Mouse (Mus musculus): Measurements from ENCODE around the gene Ahcyl2. TPM values are rescaled to one million over a fixed set of nuclear protein-coding genes. Genes with fewer than 3 reads are reported as not detected.
"Not testable (repeated sequence)": the region's sequence is repeated elsewhere in the genome, so short reads cannot be mapped to it uniquely, and the experiment has no call there.

Gene Ahcyl2
- polyA plus RNA-seq, 1 experiment from 2014 or later = 7.9 TPM

DNA sequence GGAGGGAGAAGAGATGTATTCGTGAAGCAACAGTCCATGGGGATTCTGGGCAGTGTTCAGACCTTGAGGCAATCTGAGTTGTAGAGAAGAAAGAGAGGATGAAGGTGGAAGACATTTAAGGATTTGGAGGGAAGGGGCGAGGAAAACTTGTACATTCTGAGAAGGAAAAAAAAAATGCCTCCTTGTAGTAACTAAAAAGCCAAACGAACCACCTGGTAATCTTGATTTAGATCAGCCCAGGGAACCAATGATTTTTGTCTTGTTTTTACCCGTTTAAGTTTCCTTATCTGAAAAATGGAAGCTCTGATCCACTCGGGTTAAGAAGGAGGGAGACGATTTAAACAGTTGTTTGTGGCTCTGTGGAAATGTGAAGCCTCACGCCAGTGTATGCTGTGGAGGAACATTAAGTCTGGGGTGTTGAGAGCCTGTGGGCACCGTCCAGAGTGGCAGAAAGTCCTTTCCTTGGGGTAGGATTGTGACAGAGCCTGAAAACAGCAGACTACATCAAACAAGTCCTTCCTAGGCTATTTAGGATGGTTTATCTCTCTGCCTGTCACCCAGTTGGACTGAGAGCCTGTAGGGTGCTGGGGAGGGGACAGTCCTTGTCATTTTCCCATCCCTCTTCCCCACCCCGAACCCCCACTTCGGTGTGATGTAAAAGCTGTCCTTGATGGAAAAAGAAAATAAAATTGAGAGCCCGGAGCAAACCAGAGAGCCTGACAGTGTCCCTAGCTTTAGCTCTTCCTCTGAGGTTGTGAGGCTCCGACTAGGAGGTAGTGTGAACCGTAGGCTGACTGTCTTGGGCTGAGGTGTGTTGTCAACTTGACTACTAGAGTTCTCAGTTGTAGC, 31.0 kb upstream of the Ahcyl2 start:
- H3K27me3 ChIP-seq (ENCODE audit: control insufficient read depth, insufficient read depth, low read depth, low read length) = no peaks in the 10 kb centered on the region
- H3K36me3 ChIP-seq (ENCODE audit: control insufficient read depth, insufficient read depth, low read length) = peaks cover 7% of the 10 kb centered on the region; the same call in 1 of the 2 replicates
- H3K4me1 ChIP-seq (replicated peaks; ENCODE audit: control insufficient read depth, insufficient read depth, low read length) = peaks cover 15% of the 10 kb centered on the region
- no peaks in the 10 kb centered on the region for H3K9me3 ChIP-seq (ENCODE audit: control insufficient read depth, low read length)
- peak overlapping the region; percentile 100 for H3K9ac ChIP-seq (ENCODE audit: low read length)
- H3K27ac ChIP-seq (ENCODE audit: low read length) = peak overlapping the region; percentile 97
- peak overlapping the region; percentile 80 for H3K4me2 ChIP-seq (ENCODE audit: low read depth, low read length)
- ATAC-seq (ENCODE audit: low read depth) = no peak
- H3K4me3 ChIP-seq (ENCODE audit: low read length) = peak overlapping the region; percentile 91
- 6% methylated on average over 13 of the region's 13 CpGs for WGBS

DNA sequence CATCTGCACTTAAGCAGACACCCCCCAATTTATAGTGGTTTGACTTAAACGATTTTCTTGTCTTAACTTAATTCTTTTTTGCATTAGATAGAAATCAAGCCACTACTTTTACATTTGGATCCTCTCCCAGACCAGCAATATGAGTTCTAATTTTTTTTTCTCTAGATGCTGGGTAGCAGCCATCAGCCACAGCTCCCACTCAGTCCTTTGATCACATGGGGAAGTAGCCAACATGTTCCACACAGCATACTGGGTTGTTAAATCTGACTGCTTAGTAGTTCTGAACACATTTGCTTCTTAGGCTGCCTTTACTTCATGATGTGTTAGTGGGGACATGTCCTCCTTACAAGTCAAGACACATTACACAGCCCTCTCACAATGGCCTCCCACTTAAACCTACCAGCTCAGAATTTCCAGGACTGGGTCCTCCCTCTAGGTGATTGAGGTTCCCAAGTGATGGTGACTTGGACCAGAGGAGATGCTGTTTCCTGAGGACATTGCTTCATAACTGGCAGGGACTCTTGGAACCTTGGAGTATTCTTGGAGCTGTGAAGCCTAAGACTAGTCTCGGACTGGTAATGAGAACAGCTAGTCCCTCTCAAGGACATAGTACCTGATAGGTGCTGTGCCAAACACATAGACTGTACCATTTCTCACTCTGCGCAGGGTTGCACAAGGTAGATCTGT, 16.2 kb upstream of the Ahcyl2 start:
- peaks cover 3% of the 10 kb centered on the region; the same call in 1 of the 2 replicates for H3K4me1 ChIP-seq (replicated peaks; ENCODE audit: control insufficient read depth, insufficient read depth, low read length)
- ATAC-seq (ENCODE audit: low read depth) = peak; percentile 35; the same call in 1 of the 2 replicates
- no peaks in the 10 kb centered on the region for H3K27me3 ChIP-seq (ENCODE audit: control insufficient read depth, insufficient read depth, low read depth, low read length)
- H3K4me2 ChIP-seq (ENCODE audit: low read depth, low read length) = no peak overlapping the region
- no peak overlapping the region for H3K27ac ChIP-seq (ENCODE audit: low read length)
- H3K9me3 ChIP-seq (ENCODE audit: control insufficient read depth, low read length) = peaks cover 9% of the 10 kb centered on the region
- H3K4me3 ChIP-seq (ENCODE audit: low read length) = no peak overlapping the region
- peaks cover 8% of the 10 kb centered on the region; the same call in 1 of the 2 replicates for H3K36me3 ChIP-seq (ENCODE audit: control insufficient read depth, insufficient read depth, low read length)
- 81% methylated on average over 3 of the region's 3 CpGs for WGBS
- H3K9ac ChIP-seq (ENCODE audit: low read length) = no peak overlapping the region

- H3K4me1 ChIP-seq (replicated peaks; ENCODE audit: control insufficient read depth, insufficient read depth, low read length) = peaks cover 3% of the 10 kb centered on the region; the same call in 1 of the 2 replicates
Measured at GRCm38 (mm10) chr6:29753336-29753735, 14.5 kb upstream of the Ahcyl2 start.

DNA sequence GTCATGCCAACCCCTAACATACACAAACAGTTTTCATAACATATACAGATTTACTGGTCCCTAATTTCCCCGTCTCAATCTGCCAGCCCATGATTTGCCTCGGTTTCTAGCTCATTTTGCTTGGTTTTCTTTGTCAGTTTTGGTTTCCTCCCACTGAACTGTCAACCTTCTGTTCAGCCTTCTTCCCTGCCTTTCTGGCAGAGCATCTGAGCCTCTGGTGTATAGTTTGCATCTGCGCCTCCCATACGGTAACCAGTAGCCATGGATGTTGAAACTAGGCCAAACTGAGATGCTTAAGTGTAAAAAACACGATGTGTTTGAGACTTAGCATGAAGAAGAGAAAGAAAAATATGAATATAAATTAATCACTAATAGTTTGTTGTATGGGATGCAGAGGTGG, 11.8 kb upstream of the Ahcyl2 start:
- peaks cover 3% of the 10 kb centered on the region; the same call in 1 of the 2 replicates for H3K4me1 ChIP-seq (replicated peaks; ENCODE audit: control insufficient read depth, insufficient read depth, low read length)
- no peak overlapping the region for H3K9ac ChIP-seq (ENCODE audit: low read length)
- no peak overlapping the region for H3K27ac ChIP-seq (ENCODE audit: low read length)
- H3K36me3 ChIP-seq (ENCODE audit: control insufficient read depth, insufficient read depth, low read length) = peaks cover 19% of the 10 kb centered on the region
- H3K4me3 ChIP-seq (ENCODE audit: low read length) = no peak overlapping the region
- H3K27me3 ChIP-seq (ENCODE audit: control insufficient read depth, insufficient read depth, low read depth, low read length) = no peaks in the 10 kb centered on the region
- no peak for ATAC-seq (ENCODE audit: low read depth)
- H3K9me3 ChIP-seq (ENCODE audit: control insufficient read depth, low read length) = no peaks in the 10 kb centered on the region
- 69% methylated on average over 5 of the region's 5 CpGs for WGBS
- no peak overlapping the region for H3K4me2 ChIP-seq (ENCODE audit: low read depth, low read length)

More at GRCm38 (mm10) chr6:29753336-29753735, 14.5 kb upstream of the Ahcyl2 start:
- Histone ChIP-seq H3K27ac (ENCODE audit: low read length) (no peak overlapping the region), H3K4me2 (ENCODE audit: low read depth, low read length) (no peak overlapping the region), H3K27me3 (ENCODE audit: control insufficient read depth, insufficient read depth, low read depth, low read length) (no peaks in the 10 kb centered on the region), H3K9me3 (ENCODE audit: control insufficient read depth, low read length) (peaks cover 5% of the 10 kb centered on the region), H3K4me3 (ENCODE audit: low read length) (no peak overlapping the region), H3K9ac (ENCODE audit: low read length) (no peak overlapping the region), H3K36me3 (ENCODE audit: control insufficient read depth, insufficient read depth, low read length) (peaks cover 12% of the 10 kb centered on the region)
- 86% methylated on average over 11 of the region's 11 CpGs for WGBS
- ATAC-seq (ENCODE audit: low read depth) = no peak

GRCm38 (mm10) chr6:29756476-29756875, 11.3 kb upstream of the Ahcyl2 start:
- ATAC-seq (ENCODE audit: low read depth) = no peak
- H3K4me1 ChIP-seq (replicated peaks; ENCODE audit: control insufficient read depth, insufficient read depth, low read length) = peaks cover 3% of the 10 kb centered on the region; the same call in 1 of the 2 replicates
- no peak overlapping the region for H3K9ac ChIP-seq (ENCODE audit: low read length)
- H3K36me3 ChIP-seq (ENCODE audit: control insufficient read depth, insufficient read depth, low read length) = peaks cover 22% of the 10 kb centered on the region
- H3K9me3 ChIP-seq (ENCODE audit: control insufficient read depth, low read length) = no peaks in the 10 kb centered on the region
- H3K27ac ChIP-seq (ENCODE audit: low read length) = no peak overlapping the region
- no peaks in the 10 kb centered on the region for H3K27me3 ChIP-seq (ENCODE audit: control insufficient read depth, insufficient read depth, low read depth, low read length)
- no peak overlapping the region for H3K4me2 ChIP-seq (ENCODE audit: low read depth, low read length)
- 85% methylated on average over 4 of the region's 4 CpGs for WGBS
- H3K4me3 ChIP-seq (ENCODE audit: low read length) = no peak overlapping the region

DNA sequence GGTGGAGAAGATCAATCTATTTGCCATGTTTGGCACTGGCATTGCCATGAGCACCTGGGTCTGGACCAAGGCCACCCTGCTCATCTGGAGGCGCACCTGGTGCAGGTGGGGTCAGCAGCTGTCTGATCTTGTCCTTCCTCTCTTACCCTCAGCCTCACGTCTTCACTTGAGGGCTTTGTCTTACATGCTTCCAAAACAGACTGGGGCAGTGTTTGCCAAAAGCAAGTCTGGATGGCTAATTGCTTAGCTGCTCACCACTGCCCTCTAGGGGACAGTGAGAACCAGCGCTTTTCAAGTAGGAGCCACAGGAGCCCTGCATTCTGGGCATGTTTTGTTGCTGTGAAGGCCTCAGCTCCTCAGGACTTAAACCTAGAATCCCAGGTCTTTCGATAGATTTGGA, 9.4 kb upstream of the Ahcyl2 start:
- H3K9me3 ChIP-seq (ENCODE audit: control insufficient read depth, low read length) = no peaks in the 10 kb centered on the region
- no peaks in the 10 kb centered on the region for H3K27me3 ChIP-seq (ENCODE audit: control insufficient read depth, insufficient read depth, low read depth, low read length)
- 38% methylated on average over 4 of the region's 4 CpGs for WGBS
- H3K4me1 ChIP-seq (replicated peaks; ENCODE audit: control insufficient read depth, insufficient read depth, low read length) = no peaks in the 10 kb centered on the region
- no peak overlapping the region for H3K27ac ChIP-seq (ENCODE audit: low read length)
- no peak overlapping the region for H3K4me2 ChIP-seq (ENCODE audit: low read depth, low read length)
- ATAC-seq (ENCODE audit: low read depth) = peak; percentile 35; the same call in 1 of the 2 replicates
- H3K9ac ChIP-seq (ENCODE audit: low read length) = no peak overlapping the region
- H3K36me3 ChIP-seq (ENCODE audit: control insufficient read depth, insufficient read depth, low read length) = peaks cover 19% of the 10 kb centered on the region
- H3K4me3 ChIP-seq (ENCODE audit: low read length) = no peak overlapping the region

DNA sequence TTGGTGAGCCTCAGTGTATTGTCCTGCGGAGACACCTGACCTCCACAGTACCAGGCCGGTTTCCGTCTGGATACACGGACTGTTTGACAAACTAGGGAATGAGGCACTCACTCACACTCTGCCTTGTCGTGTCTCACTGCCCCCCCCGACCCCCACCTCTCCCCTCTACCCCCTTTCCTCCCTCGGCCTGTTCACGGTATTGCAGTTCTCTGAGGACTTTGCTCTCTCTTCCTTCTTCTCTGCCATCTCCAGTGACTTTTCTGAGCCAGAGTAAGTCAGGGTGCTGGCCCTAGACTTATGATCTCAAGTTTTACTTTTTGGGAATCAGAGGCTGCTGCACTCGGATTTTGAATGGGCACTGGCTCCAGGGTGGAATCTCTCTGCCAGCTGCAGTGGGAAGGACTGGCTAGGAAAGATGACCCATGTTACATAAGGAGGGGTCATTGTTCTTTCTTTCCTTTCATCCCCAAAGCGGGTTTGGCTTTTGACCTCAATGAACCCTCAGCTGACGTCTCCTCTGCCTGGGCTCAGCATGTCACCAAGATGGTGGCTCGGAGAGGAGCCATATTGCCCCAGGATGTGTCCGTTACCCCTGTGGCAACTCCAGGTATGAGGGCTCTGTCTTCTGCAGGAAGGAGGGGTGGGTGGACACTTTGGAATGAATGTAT, 8.7 kb upstream of the Ahcyl2 start:
- Histone ChIP-seq H3K27ac (ENCODE audit: low read length) (no peak overlapping the region), H3K9me3 (ENCODE audit: control insufficient read depth, low read length) (no peaks in the 10 kb centered on the region), H3K27me3 (ENCODE audit: control insufficient read depth, insufficient read depth, low read depth, low read length) (no peaks in the 10 kb centered on the region), H3K4me3 (ENCODE audit: low read length) (no peak overlapping the region), H3K36me3 (ENCODE audit: control insufficient read depth, insufficient read depth, low read length) (peaks cover 19% of the 10 kb centered on the region), H3K4me1 (replicated peaks; ENCODE audit: control insufficient read depth, insufficient read depth, low read length) (no peaks in the 10 kb centered on the region), H3K9ac (ENCODE audit: low read length) (no peak overlapping the region), H3K4me2 (ENCODE audit: low read depth, low read length) (no peak overlapping the region)
- WGBS = 83% methylated on average over 13 of the region's 13 CpGs
- no peak for ATAC-seq (ENCODE audit: low read depth)

DNA sequence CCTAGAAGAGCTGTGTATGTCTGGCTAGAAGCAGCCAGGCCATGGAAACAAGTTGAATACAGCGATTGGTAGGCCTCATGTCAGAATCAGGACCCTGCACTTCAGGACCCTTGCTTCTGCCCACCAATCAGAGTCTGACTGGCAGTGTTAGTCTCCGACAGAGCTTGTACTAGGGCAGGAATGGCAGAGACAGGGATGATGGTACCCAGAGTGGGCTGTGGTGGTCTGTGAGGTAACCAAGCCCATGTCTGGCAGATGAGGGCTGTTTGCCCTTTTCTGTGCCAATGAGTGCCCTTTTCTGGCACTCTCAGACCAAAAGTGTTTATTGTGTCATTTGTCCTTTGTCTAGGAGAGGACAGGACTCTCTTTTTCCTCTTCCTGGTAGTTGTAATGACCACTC, 7.4 kb upstream of the Ahcyl2 start:
- not testable (repeated sequence) for H3K4me1 ChIP-seq (replicated peaks; ENCODE audit: control insufficient read depth, insufficient read depth, low read length); H3K4me2 ChIP-seq (ENCODE audit: low read depth, low read length); H3K9me3 ChIP-seq (ENCODE audit: control insufficient read depth, low read length); H3K9ac ChIP-seq (ENCODE audit: low read length); ATAC-seq (ENCODE audit: low read depth); H3K27ac ChIP-seq (ENCODE audit: low read length); H3K27me3 ChIP-seq (ENCODE audit: control insufficient read depth, insufficient read depth, low read depth, low read length); H3K4me3 ChIP-seq (ENCODE audit: low read length)
- WGBS = 81% methylated on average over 2 of the region's 2 CpGs
- H3K36me3 ChIP-seq (ENCODE audit: control insufficient read depth, insufficient read depth, low read length) = peaks cover 15% of the 10 kb centered on the region

- WGBS = 84% methylated on average over 4 of the region's 4 CpGs
- Histone ChIP-seq H3K4me3 (ENCODE audit: low read length) (no peak overlapping the region), H3K4me1 (replicated peaks; ENCODE audit: control insufficient read depth, insufficient read depth, low read length) (no peaks in the 10 kb centered on the region), H3K36me3 (ENCODE audit: control insufficient read depth, insufficient read depth, low read length) (peaks cover 14% of the 10 kb centered on the region), H3K27me3 (ENCODE audit: control insufficient read depth, insufficient read depth, low read depth, low read length) (no peaks in the 10 kb centered on the region), H3K9me3 (ENCODE audit: control insufficient read depth, low read length) (no peaks in the 10 kb centered on the region), H3K27ac (ENCODE audit: low read length) (no peak overlapping the region), H3K4me2 (ENCODE audit: low read depth, low read length) (no peak overlapping the region), H3K9ac (ENCODE audit: low read length) (no peak overlapping the region)
- no peak for ATAC-seq (ENCODE audit: low read depth)
Measured at GRCm38 (mm10) chr6:29761282-29761681, 6.5 kb upstream of the Ahcyl2 start.
